Mouse (Mus musculus) ZHBTc4 (cell line): ENCODE data around the gene Gpr45.
"Not testable (repeated sequence)": the region's sequence is repeated elsewhere in the genome, so short reads cannot be mapped to it uniquely, and the experiment has no call there.

Experiments used
- DNase-seq: peaks from one replicate; pipeline ENCODE4 v3.0.0-alpha.2; 2011; ENCODE audit warnings: low read depth, low spot score

The Gpr45 gene

DNA sequence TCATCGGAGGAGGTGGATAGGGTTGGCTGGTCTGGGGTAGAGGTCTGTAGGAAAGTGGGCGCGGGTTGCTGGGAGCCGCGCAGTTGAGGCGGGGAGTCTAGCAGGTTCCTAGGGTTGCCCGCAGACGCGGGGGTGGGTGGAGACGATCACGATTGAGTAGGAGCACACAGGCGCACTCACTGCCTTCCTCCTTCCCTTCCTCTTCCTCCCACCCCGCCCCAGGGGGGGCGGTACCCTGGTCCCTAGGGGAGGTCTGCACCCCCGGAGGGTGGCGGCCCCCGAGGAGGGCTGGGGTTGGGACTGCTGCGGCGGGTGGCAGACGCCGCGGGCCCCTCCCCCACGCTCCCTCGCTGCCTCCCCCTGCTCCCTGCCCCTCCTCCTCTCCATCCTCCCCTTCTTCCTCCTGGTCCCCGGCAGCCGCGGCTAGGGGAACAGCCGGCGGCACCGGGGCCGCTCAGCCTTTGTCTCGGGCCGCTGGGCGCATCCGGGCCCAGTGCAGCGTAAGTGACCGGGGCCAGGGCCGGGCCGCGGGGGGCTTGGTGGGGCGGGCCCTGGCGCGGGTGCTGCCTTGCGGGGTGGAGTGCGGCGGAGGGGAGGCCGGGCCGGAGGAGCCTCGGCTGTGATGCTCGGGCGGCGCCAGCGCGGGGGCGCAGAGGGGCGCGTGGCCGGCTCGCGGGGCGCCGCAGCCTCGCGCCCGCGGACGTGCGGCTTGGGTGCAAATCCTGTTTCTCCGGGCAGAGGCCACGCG, at the start of gene Gpr45:
Gene Gpr45, plus strand, starts transcription at position 139 of the 748 bp plus-strand sequence.
- peak; percentile 51 for DNase-seq

DNA sequence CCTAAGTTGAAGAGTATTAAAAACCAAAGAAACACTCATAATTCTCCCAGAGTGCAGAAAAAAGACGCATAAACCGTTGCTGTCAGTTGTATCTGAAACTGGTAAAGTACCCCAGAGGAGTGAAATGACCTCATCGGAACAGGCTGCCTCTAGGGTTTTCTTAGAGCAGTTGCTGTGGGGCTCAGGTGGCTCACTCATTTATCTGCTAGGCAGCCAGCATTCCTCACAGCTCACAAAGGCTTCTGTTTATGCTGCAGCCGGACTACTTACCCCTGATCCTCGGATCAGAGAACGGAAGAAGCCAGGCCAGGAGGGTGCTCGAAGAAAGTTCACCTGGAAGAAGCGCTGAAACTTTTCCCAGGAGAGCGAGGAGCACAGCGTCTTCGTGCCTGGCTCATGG, 47.5 kb upstream of the Gpr45 start:
- DNase-seq: no peak

DNA sequence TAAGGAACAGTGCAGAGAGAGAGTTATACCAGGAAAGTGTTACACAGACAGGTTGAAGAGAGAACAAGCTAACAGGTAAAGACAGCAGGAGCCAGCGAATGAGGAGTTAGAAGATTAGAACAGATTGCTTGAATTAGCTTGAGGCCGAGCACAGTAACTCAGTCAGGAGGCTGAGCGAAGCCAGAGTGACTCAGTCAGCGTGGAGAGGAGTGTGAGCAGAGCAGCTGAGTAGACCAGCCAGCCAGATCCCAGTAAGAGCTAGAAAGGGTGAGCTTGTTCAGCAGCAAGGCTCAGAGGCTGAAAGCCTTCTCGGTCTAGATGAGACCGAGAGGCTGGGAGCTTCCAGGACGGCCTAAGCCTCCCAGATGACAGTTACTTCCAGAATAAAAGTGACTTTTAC, 46.0 kb upstream of the Gpr45 start:
- no peak for DNase-seq

DNA sequence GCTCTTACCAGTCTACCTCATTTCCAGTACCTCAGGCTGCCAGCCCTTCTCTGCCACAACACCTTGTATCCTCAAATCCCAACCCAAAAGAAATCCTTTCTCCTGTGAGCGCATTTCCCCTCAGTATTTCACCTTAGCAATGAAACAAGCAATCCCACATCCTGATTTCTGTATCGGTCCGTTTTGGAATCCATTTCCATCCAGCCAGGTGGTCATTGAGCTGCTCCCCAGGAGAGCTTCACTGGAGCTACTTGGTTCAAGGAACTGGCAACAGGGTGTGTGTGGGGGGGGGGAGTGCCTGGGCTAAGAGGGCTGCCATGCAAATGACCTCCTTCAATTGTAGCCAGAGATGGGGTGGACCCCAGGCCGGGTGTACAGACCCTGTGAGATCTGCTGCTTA, 45.5 kb upstream of the Gpr45 start:
- DNase-seq: peak; percentile 15

DNA sequence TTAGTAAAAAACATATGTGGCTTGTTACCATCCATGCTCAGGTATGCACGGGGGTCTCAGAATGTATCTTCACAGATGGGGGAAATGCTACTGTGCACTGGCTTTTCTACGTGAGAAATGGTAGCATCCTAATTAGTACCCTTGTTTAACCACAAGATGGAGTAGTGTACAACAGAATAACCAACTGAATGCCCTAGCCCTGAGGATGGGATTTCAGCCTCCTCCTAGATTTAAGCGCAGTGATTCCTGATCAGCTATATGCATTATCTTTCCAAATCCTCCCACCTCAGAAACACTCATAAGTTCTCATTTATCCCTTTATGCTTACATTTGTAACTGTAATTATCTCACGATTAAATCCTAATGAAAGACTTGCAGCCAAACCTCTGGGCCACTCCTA, 37.6 kb upstream of the Gpr45 start:
- DNase-seq: peak; percentile 56

DNA sequence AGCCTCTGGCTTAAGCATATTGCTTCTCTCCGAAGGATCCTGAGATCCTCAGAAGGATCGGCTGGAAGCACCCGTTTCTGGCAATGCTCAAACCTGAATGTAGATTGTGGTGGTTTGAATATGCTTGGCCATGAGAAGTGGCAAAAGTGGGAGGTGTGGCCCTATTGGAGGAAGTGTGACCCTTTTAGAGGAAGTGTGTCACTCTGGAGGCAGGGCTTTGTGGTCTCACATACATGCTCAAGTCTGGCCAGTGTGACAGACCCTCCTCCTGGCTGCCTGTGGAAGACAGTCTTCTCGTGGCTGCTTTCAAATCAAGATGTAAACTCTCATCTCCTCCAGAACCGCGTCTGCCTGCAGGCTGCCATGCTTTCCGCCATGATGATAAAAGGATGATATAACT, 36.0 kb upstream of the Gpr45 start:
- DNase-seq: no peak

DNA sequence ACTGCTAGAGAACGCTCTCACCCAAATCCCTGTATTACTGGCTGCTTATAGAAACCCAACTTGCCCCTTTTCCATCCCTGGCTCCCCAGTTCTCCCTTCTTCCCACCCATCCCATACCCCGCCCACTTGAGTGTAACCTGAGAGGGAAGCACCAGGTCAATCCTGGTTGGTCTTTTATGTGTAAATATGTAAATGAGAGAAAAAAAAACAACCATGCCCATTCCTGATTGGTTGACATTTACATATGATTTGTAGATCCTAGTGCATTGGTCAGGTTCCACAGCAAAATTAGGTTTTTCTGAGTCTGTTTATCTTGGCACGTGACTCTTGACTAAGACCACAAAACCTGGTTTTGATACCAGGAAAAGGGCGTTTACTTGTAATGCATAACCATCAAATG, 34.8 kb upstream of the Gpr45 start:
- peak; percentile 80 for DNase-seq

DNA sequence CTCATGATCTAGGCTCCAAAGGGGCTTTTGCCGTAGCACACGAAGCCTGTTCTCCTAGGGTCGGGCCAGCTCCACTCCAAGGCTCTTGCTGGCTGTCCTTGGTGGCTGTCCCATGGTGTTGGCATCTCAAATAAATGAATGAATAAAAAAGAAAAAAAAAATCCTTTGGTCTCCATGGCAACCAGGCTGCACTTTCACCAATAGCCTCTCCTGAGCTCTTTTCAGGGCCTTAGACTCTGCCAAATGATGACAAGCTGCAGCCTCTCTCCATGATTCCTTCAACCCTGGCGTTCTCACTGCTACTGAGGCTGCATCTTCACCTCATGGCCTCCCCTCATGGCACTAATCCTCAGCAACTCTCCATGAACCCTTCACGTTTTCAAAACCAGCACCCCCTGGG, 28.7 kb upstream of the Gpr45 start:
- DNase-seq: no peak

DNA sequence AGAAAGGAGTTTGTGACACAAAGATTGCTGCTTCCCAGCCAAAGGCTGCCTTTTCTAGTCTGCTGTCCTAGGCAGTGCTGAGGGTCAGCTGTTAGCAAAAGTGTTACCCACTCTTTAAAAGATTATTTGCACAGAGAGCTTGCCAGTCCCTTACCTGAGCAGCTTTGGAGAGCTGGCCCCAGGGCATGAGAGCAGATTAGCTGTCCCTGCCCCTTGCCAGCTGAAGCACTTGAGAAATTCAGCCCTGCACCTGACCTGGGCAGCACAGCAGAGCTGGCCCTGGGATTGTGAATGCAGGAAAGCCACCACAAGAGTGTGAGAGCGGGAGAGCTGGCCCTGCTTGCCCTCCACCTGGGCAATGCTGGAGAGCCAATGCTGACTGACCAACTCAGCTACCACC, 19.1 kb upstream of the Gpr45 start:
- DNase-seq: no peak

DNA sequence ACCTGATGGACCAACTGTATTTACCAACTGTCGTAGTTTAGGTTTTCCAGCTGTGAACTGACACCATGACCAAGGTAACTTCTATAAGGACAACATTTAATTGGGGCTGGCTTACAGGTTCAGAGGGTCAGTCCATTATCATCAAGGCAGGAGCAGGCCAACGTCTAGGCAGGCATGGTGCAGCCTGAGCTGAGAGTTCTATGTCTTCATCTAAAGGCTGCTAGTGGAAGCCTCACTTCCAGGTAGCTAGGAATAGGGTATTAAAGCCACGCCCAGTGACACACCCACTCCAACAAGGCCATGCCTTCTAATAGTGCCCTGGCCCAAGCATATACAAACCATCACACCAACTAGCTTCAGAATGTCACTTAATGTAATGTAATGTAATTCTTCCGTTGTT, 4.2 kb upstream of the Gpr45 start:
- no peak for DNase-seq

DNA sequence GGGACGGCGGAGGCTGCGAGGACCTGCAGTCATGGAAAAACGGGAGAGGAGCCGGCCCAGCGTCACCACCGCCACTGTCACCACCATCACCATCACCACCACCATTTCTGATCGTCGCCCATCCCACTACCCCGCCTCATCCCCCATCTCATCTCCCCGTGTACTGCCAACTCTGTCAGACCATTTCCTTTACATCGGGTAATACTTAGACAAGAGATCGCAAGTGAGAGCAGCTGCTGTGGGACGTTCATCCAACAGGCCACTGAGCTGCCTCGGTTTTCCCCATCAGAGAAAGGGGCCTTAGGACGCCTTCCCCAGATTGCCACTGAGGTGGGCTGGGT, 780 bp downstream of the Gpr45 start:
- DNase-seq: peak; percentile 13

DNA sequence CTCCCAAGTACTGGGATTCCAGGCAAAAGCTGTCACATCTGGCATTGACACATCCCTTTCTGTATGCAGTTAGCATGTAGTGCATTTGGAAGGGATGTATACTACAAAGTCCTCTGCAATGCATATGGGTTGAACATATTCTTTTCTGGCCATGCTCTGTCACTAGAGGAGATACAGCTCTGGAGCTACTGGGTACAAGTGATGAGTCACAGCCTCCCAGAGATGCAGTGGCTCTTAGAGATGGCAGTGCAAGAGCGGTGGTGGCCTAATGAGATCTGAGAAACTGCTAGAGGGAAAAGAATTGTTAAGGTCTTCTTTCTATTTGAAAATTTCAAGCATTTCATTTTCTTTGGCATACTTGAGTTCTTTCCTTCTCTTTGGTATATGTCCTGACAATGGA, 4.2 kb downstream of the Gpr45 start:
- DNase-seq: no peak

DNA sequence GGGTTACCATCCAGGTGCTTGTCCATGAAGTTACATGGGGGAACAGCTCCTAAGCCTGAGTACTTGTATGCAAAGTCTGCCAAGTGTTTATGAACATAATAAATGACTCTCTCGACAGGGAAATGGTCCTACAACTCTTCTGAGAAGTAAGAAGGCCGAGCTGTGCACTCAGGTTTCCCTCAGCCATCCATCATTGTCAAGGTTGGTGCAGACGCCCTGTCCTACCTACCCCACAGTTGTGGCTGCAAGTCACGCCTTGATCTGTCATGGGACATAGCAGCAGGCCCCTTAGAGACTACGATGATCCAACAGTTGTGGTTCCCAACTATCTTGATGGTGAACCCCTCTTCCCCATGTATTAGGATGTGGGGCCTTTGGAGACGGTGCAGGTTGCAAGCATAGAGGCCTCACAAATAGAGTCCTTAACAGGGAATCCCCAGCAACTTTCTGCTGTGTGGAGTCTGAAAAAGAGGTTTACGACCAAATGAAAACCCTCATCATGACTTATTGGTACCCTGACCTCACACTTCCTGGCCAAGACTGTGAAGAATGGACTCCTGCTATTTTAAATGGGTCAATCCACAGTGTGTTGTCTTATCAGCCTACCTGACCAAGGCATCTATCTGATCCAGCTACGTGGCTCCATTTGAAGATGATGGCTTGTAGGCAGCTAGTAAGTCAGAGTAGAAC, 30.6 kb downstream of the Gpr45 start:
- no peak for DNase-seq

DNA sequence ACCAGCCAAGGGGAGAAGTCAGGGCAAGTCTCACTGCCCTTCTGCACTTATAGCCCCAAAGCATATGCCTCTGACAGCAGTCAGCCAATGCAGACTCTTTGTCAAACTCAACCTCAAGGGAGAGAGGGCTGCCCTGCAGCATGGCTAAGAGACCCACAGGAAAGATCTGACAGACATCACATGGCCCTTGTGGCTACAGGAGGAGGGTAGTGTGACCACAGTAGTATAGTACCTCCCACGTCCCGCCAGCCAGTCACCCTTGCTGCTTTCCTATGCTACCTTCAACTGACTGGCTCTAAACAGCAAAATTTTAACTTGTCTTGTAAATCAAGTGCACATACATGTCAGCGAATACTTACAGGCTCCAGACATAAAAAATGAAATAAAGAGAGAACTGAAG, 31.4 kb downstream of the Gpr45 start:
- no peak for DNase-seq

DNA sequence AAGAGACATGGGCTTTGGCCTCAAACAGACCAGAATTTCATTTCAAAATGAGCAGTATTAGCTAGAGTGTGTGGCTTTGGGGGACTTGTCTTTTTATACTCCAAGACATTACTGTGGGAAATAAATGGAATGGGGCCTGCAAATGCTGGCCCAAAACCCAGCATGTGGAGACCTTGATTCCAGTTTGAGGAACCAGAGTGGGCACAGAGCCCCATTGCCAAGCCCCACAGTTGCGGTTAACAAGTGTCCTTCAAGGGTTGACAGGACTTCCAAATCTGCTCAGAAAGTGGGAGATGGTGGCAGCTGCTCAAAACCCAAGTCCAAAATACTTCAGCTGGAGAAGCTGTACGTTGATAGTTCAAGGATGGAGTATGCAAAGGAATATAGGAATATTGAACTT, 36.3 kb downstream of the Gpr45 start:
- no peak for DNase-seq

DNA sequence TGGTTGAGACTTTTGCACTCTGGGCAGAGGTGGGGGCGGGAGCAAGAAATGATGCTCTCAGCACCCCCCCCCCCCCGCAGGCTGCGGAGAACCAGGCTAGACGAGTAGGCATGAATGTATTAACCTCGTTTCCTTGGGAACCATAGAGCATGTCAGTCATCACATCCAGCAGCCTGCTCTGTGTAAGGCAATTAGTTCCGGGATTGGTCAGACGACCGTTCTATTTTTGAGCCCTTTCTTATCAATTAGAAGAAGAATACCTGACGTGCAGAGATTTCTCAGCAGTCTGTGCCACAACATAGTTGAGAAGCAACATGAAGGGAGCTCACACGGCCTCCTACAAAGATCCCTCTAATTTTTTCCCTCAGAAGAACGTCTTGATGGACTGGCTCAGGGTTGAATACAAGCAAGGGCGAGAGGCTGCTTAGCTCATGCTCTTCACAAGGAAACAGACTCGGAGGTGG, 53.4 kb downstream of the Gpr45 start:
- DNase-seq: no peak

DNA sequence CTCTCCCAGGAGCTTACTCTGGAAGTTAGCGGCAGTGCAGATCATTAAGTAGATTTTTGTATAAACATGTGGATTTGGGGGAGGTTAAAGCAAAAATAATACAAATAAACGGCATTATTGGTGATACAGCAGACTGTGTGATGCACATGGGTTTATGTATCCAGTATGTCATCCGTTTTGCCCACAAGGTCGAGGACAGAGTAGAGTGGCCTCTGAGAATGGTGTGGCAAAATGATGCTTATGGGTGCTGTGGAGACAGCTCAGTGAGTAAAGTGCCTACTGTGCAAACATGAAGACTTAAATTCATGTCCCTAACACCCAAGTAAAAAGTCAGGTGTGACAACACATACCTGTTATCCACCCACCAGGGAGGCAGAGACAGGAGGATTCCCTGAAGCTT, 53.9 kb downstream of the Gpr45 start:
- no peak for DNase-seq

DNA sequence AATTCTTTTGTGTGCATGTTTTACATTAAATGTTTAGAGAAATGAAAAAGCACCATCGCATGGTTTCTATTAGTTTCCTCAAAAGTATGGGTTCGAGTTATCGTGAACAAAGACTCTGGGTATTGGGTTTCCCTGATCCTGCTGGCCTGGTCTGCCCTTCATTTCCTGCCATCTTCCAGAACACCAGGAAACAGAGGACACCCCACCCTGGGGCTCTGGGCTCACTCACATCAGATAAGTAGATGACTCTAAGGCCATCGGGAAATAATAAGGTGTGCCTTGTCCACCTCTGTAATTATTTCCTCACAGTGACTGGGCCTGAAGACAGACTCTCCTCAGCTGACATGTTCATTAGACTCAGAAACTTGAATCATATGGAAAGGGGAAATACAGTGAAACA, 57.8 kb downstream of the Gpr45 start:
- DNase-seq: no peak

DNA sequence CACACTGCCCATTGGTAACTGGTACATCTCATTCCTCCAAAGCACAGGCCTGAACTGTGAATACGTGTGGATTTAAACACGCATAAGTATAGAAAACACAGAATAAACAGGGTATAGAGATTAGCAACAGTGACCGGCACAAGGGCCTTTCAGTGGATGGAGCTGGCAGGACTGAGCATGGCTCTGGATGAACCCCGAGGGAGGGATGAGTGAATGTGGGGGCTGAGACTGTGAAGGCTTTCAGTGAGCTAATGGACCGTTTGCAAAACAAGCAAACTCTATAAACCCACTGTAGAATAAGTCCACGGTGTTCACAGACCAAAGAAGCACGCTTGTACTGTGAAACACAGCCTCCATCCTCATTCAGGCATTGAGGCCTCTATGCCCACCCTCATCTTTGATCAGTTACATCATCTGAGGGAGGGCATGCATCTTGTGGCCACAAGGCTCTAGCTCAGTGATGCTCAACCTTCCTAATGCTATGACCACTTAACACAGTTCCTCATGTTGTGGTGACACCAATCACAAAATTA, 62.5 kb downstream of the Gpr45 start:
- not testable (repeated sequence) for DNase-seq

DNA sequence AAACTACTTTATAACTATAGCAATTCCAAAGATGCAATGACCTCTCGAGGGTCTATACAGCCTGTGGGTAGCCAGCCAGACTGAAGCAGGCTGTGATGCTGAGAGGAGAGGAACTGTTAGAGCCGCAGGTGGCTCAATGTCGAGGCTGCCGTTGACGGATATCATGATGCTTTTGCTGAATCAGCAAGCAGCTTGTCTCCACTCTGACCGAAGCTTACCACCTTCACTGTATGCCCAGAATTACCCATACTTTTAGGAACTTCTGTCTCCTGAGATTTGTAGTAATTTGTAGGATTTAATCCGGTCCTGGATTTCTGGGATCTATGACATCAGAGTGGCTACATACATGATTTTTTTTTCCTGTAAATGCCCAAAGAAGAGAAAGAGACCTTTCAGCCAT, 83.3 kb downstream of the Gpr45 start:
- no peak for DNase-seq

DNA sequence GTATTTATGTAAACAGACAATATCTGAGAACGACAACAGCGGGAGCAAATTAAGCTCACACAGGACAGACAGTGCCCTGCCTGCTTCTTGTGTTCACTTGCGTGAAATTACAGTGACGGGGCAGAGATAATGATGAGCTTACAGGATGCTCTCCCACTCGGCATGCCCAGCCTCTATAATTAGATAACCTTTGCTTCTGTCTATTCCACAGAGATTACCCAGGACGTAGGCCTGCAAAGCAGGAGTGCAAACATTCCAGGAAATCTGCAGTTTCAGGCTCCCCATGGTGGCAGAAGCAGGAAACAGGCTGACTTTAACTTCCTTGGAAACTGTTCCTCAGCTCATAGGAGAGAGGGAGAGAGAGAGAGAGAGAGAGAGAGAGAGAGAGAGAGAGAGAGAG, 89.6 kb downstream of the Gpr45 start:
- DNase-seq: no peak

DNA sequence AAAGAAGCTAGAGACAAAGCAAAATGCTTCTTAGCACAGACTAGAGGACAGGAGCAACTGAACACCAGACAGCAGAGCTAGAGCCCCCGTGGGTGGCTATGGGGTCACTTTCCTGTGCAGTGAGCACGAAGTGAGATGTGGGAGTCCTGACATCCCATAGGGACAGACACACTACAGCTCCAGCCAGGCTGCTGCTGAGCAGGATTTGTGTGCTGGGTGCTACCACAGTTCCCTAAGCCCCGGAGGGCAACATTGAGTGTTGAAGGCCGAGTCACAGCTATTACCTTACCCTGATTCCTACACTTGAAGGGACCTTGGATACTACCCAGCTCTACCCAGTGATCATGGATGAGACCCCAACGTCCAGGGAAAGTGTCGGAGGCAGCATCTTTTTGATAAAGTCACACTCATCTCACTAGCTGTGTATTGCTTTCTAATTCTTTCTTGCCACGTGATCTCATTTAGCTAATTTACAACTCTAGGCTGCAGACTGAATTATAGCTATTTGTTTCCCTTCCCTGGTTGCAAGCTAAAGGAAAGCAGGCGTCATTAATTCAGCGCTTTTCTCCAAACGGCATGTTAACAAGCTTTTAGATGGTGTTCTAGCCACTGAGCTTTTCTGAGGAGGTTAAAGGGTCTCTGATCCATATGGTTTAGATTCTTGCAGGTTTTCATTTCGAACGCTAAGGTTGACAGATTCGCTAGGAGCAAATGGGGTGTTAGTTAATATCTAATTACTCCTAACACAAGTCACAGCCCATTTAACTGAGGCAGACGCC, 92.7 kb downstream of the Gpr45 start:
- no peak for DNase-seq
